Mouse (Mus musculus) right cerebral cortex, adult 18-20 months (tissue): ENCODE results near the gene Nek2.

Experiments used
- DNase-seq: peaks from one replicate; pipeline ENCODE4 v3.0.0; 2022; ENCODE audit warnings: mixed read lengths

Gene Nek2

GRCm38 (mm10) chr1:191861247-191861646, 40.0 kb downstream of the Nek2 start:
- no peak for DNase-seq

DNA sequence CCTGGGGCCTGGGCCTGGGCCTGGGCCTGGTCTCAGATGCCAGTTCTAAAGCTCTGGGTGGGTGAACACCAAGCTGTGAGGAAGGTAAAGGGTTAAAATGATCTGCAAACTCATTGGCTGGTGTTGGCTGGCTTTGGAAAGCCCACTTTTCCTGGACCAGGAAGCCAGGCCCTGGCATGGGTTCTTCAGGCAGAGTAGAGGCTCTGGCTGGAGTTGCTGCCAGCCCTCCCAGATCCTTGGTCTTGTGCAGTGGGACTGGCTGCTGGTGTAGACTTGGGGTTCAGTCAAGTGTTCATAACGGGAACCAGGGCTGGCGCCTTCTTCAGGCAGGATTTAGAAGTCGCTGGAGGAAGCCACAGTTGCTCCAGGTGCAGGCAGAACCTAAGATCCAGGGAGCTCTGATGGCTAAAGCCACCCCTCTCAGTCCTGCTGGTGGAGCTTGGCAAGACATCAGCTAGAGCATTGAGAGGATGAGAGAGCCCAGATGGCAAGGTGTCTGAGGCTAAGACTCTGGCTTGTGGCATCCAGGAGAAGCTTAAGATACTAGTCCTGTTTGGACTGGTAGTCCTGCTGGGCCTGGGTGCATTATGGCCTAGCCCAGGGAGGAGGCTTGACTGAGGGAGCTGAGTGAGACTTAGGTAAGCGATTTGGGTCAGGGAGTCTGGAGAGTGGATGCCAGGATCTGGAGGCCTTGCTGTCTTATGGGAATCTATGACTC, 42.7 kb downstream of the Nek2 start:
- DNase-seq = no peak

DNA sequence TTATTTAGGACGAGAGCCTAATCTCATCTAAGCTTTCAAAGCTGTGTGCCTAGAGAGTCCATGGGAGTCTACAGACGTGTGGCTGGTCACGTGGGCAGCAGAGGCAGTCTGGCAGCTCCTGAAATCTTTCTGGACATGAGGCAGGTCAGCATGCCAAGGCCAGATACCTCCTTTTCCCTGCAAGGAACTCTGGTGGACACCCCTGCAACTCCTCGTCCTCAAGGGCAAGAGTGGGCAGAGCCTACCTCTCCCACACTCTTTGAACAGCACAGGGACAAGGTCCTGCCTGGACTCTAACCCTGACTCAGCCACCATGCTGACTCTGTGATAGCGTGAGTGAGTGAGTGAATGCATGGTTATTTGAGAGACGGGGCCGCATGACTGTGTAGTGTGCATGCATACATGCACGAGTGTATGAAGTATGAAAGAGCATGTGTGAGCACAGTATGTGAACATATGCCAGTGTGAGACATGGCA, 43.3 kb downstream of the Nek2 start:
- DNase-seq = no peak

DNA sequence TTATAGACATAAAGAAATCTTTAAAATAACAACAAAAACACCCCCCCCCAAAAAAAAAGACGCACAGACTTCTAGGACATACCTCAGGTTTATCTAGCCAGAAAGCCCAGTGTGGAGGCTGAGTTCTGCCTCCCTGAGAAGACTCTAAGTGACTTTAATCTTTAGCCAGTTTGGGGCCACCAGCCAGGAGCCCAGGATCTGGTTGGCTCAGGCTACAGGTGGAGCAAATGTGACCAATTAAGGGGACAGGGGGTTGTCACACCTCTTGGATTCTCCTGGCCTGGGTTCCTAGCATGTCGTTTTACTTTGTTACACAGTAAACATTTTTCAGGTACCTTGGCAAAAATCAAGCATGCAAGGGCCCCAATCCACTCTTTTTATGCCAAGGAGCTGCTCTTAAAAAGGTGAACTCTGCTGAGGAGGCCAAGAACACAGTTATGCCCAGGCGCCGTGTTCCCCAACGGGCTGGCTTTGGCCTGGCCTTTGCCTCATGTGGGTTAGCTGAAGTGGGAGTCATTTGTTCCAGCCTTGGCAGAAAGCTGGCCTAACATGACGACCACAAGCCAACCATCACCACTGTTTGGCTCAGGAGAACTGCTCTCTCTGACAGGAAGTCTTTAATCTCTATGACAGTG, 50.9 kb downstream of the Nek2 start:
- no peak for DNase-seq

- no peak for DNase-seq
These were observed 53.8 kb downstream of the Nek2 start for GRCm38 (mm10) chr1:191875006-191875405.

- DNase-seq = no peak
These were observed 54.5 kb downstream of the Nek2 start for GRCm38 (mm10) chr1:191875683-191876305.

- no peak for DNase-seq
These were observed 56.4 kb downstream of the Nek2 start for GRCm38 (mm10) chr1:191877681-191878080.

DNA sequence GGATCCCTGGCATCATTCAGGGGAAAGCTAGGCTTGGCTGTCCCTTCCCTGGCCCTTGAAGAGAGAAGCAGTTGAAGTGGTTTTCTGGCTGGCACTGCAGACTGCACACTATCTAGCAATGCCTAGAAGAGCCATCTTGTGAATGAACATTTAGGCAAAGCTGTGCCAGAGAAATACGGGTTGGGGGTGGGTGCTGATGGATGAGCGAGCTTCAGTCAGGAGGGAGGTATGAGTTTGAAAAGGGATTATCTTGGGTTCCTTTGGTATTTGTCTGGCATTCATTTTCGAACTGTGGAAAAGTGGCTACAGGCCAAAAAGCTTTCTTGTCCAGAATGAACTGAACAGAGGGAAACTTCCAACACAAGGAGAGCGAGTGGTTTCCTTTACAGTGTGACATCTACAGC, 57.3 kb downstream of the Nek2 start:
- DNase-seq = no peak

- no peak for DNase-seq
These were observed 59.0 kb downstream of the Nek2 start for GRCm38 (mm10) chr1:191880247-191880646.

DNA sequence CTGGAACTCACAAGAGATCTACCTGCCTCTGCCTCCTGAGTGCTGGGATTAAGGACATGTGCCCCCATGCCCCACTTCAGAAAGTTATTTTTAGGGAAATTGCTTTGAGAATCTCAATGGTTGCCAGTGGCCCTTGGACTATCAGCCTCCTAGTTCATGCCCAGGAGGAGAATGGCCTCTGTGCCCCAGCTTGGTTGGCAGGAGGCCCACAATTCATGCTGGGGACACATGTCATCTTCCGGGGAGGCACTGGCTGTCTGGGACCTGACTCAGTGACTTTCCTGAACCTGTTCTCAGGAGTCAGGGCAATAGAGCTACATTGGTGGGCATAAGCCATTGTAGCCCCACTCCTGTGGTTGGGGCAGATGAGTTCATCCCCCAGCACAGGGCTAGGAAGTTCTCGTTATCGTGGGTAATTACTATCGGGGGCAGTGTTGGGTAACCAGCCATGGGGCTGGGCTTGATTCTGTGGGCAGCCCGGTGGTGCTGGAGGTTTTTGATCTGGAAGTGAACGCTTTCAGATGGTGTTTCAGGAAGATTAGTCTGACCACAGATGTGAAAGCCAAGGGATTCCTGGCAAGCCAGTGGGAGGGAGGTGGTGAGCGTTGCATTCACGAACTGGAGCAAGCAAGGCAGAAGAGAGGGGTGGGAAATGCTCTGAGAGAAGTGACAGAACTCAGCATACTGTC, 59.8 kb downstream of the Nek2 start:
- no peak for DNase-seq

DNA sequence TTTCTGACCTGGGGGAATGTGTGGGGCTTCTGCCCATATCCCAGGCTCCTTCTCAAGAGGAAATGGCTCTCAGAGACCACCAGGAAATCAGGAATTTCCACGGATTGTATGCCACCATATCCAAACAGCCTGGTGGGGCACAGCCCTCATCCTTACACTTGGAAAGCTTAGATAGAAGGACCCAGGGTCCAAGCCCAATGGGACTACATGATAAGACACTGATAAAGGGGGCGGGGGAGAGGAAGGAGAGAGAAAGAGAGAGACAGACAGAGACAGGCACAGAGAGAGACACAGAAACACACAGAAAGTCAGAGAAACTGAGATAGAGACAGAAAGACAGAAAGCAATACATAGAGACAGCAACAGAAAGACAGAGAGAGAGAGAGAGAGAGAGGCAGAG, 60.4 kb downstream of the Nek2 start:
- no peak for DNase-seq
